Mouse (Mus musculus): ENCODE data around the gene Cmip. TPM values are rescaled to one million over a fixed set of nuclear protein-coding genes. Genes with fewer than 3 reads are reported as not detected.

Cmip gene
- total RNA-seq, 2 experiments from 2014 or later: 9.6 to 40.2 TPM

GRCm38 (mm10) chr8:117256292-117256938 is 449 bp upstream of the Cmip start:
- ATAC-seq (replicated peaks; ENCODE audit: low FRiP score, low TSS enrichment, poor library complexity, severe bottlenecking): peak; percentile 64

- ATAC-seq (replicated peaks; ENCODE audit: low FRiP score, low TSS enrichment, poor library complexity, severe bottlenecking): no peak
These were observed 1.1 kb downstream of the Cmip start for GRCm38 (mm10) chr8:117257821-117258575.

- ATAC-seq (replicated peaks; ENCODE audit: low FRiP score, low TSS enrichment, poor library complexity, severe bottlenecking): no peak
These were observed 1.7 kb downstream of the Cmip start for GRCm38 (mm10) chr8:117258576-117259040.

- no peak for ATAC-seq (replicated peaks; ENCODE audit: low FRiP score, low TSS enrichment, poor library complexity, severe bottlenecking)
These were observed 2.7 kb downstream of the Cmip start for GRCm38 (mm10) chr8:117259431-117260001.

GRCm38 (mm10) chr8:117260234-117260929 is 3.5 kb downstream of the Cmip start:
- no peak for ATAC-seq (replicated peaks; ENCODE audit: low FRiP score, low TSS enrichment, poor library complexity, severe bottlenecking)

GRCm38 (mm10) chr8:117260930-117261475 is 4.1 kb downstream of the Cmip start:
- no peak for ATAC-seq (replicated peaks; ENCODE audit: low FRiP score, low TSS enrichment, poor library complexity, severe bottlenecking)

GRCm38 (mm10) chr8:117261702-117262101 is 4.8 kb downstream of the Cmip start:
- ATAC-seq (replicated peaks; ENCODE audit: low FRiP score, low TSS enrichment, poor library complexity, severe bottlenecking): no peak

GRCm38 (mm10) chr8:117262685-117263084 is 5.8 kb downstream of the Cmip start:
- peak; percentile 12; the same call in 1 of the 2 replicates for ATAC-seq (replicated peaks; ENCODE audit: low FRiP score, low TSS enrichment, poor library complexity, severe bottlenecking)

- peak; percentile 86 for ATAC-seq (replicated peaks; ENCODE audit: low FRiP score, low TSS enrichment, poor library complexity, severe bottlenecking)
These were observed 6.6 kb downstream of the Cmip start for GRCm38 (mm10) chr8:117263442-117263841.

- no peak for ATAC-seq (replicated peaks; ENCODE audit: low FRiP score, low TSS enrichment, poor library complexity, severe bottlenecking)
These were observed 8.2 kb downstream of the Cmip start for GRCm38 (mm10) chr8:117265079-117265478.

GRCm38 (mm10) chr8:117267403-117268129 is 10.7 kb downstream of the Cmip start:
- no peak for ATAC-seq (replicated peaks; ENCODE audit: low FRiP score, low TSS enrichment, poor library complexity, severe bottlenecking)

- peak; percentile 82 for ATAC-seq (replicated peaks; ENCODE audit: low FRiP score, low TSS enrichment, poor library complexity, severe bottlenecking)
These were observed 21.4 kb downstream of the Cmip start for GRCm38 (mm10) chr8:117278234-117278633.

GRCm38 (mm10) chr8:117278668-117279132 is 21.8 kb downstream of the Cmip start:
- ATAC-seq (replicated peaks; ENCODE audit: low FRiP score, low TSS enrichment, poor library complexity, severe bottlenecking): no peak

GRCm38 (mm10) chr8:117280488-117280887 is 23.6 kb downstream of the Cmip start:
- ATAC-seq (replicated peaks; ENCODE audit: low FRiP score, low TSS enrichment, poor library complexity, severe bottlenecking): no peak

- ATAC-seq (replicated peaks; ENCODE audit: low FRiP score, low TSS enrichment, poor library complexity, severe bottlenecking): no peak
These were observed 24.8 kb downstream of the Cmip start for GRCm38 (mm10) chr8:117281676-117282075.

- peak; percentile 29; the same call in 1 of the 2 replicates for ATAC-seq (replicated peaks; ENCODE audit: low FRiP score, low TSS enrichment, poor library complexity, severe bottlenecking)
These were observed 25.5 kb downstream of the Cmip start for GRCm38 (mm10) chr8:117282141-117282950.

GRCm38 (mm10) chr8:117284768-117285484 is 28.1 kb downstream of the Cmip start:
- no peak for ATAC-seq (replicated peaks; ENCODE audit: low FRiP score, low TSS enrichment, poor library complexity, severe bottlenecking)
